Comparison of ENCODE assay signal across 8 mouse cellular contexts in the genomic region with DNA sequence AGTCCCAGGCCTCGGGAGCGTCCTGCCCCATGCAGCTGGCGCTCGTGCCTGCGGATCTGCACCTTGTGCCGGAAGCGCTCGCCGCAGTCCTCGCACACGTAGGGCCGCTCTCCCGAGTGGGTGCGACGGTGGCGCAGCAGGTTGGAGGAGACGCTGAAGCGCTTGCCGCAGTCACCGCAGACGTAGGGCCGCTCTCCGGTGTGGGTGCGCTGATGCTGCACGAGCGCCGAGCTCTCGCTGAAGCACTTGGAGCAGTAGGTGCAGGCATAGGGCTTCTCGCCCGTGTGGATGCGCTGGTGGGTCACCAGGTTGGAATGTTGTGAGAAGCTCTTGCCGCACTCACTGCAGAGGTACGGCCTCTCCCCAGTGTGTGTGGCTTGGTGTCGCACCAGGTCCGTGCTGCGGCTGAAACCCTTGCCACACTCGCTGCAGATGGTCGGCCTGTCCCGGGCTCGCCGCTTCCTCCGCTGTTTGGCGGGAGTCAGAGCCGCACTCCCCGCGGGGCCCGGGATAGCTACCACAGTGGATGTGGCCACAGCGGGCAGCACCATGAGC. TPM values are rescaled to one million over a fixed set of nuclear protein-coding genes. Genes with fewer than 3 reads are reported as not detected.
DNase-seq lines count a peak whose midpoint lies in the region; ATAC-seq lines count a peak whose summit lies in the region.

No protein-coding gene starts in this region.

- H3K4me2 ChIP-seq in heart, embryonic 11.5 days: peak overlapping the region; percentile 71
- H3K4me2 ChIP-seq in forebrain, embryonic 12.5 days: peak overlapping the region; percentile 51
- H3K4me2 ChIP-seq in liver, embryonic 11.5 days: peak overlapping the region; percentile 53
- peak overlapping the region; percentile 44 for H3K4me2 ChIP-seq in stomach, embryonic 14.5 days (replicated peaks; ENCODE audit: low read depth, low read length)

- H3K9me3 ChIP-seq in heart, embryonic 11.5 days (replicated peaks; ENCODE audit: control insufficient read depth, low read length): no peaks in the 10 kb centered on the region
- no peaks in the 10 kb centered on the region for H3K9me3 ChIP-seq in forebrain, embryonic 12.5 days
- no peaks in the 10 kb centered on the region for H3K9me3 ChIP-seq in liver, embryonic 11.5 days (ENCODE audit: control insufficient read depth, low read length)
- no peaks in the 10 kb centered on the region for H3K9me3 ChIP-seq in stomach, embryonic 14.5 days (ENCODE audit: control insufficient read depth, low read depth, low read length)

- no peak for ATAC-seq in heart, embryonic 11.5 days (replicated peaks; ENCODE audit: insufficient number of reproducible peaks, low FRiP score, low TSS enrichment)
- no peak for ATAC-seq in forebrain, embryonic 12.5 days (ENCODE audit: low FRiP score)
- no peak for ATAC-seq in liver, embryonic 11.5 days (replicated peaks; ENCODE audit: low FRiP score)
- ATAC-seq in stomach, embryonic 14.5 days (ENCODE audit: insufficient number of reproducible peaks, insufficient read depth, low FRiP score, low read depth): no peak
- ATAC-seq in erythroid progenitor cell, adult 5-6 weeks (replicated peaks; ENCODE audit: low FRiP score, poor library complexity, severe bottlenecking): no peak

- H3K27ac ChIP-seq in heart, embryonic 11.5 days (ENCODE audit: low read depth, low read length): no peak overlapping the region
- no peak overlapping the region for H3K27ac ChIP-seq in forebrain, embryonic 12.5 days
- H3K27ac ChIP-seq in liver, embryonic 11.5 days (ENCODE audit: low read depth, low read length): no peak overlapping the region
- no peak overlapping the region for H3K27ac ChIP-seq in stomach, embryonic 14.5 days (ENCODE audit: low read length)

- 2% methylated on average over 48 of the region's 48 CpGs for WGBS in heart, embryonic 11.5 days (ENCODE audit: insufficient replicate concordance)
- 1% methylated on average over 48 of the region's 48 CpGs for WGBS in forebrain, embryonic 12.5 days
- WGBS in liver, embryonic 11.5 days: 5% methylated on average over 48 of the region's 48 CpGs
- 2% methylated on average over 48 of the region's 48 CpGs for WGBS in stomach, embryonic 14.5 days

- H3K4me3 ChIP-seq in heart, embryonic 11.5 days (ENCODE audit: low read depth, low read length): peak overlapping the region; percentile 40
- H3K4me3 ChIP-seq in forebrain, embryonic 12.5 days (replicated peaks): peak overlapping the region; percentile 30
- peak overlapping the region; percentile 28 for H3K4me3 ChIP-seq in liver, embryonic 11.5 days (ENCODE audit: low read depth, low read length)
- H3K4me3 ChIP-seq in stomach, embryonic 14.5 days (ENCODE audit: low read depth, low read length): peak overlapping the region; percentile 26

- peak overlapping the region; percentile 17; the same call in 1 of the 2 replicates for H3K9ac ChIP-seq in heart, embryonic 11.5 days (ENCODE audit: low read depth, low read length)
- peak overlapping the region; percentile 38; the same call in 1 of the 2 replicates for H3K9ac ChIP-seq in forebrain, embryonic 12.5 days
- no peak overlapping the region for H3K9ac ChIP-seq in liver, embryonic 11.5 days (ENCODE audit: low read depth, low read length)
- 0 out of 2 replicates have a peak overlapping the region, but pooled peaks have one; percentile 3 for H3K9ac ChIP-seq in stomach, embryonic 14.5 days (replicated peaks; ENCODE audit: low read depth, low read length)

- no peaks in the 10 kb centered on the region for H3K36me3 ChIP-seq in heart, embryonic 11.5 days (ENCODE audit: control insufficient read depth, insufficient read depth, low read length)
- peaks cover 8% of the 10 kb centered on the region; the same call in 1 of the 2 replicates for H3K36me3 ChIP-seq in forebrain, embryonic 12.5 days (replicated peaks)
- H3K36me3 ChIP-seq in liver, embryonic 11.5 days (ENCODE audit: control insufficient read depth, insufficient read depth, low read length): no peaks in the 10 kb centered on the region
- no peaks in the 10 kb centered on the region for H3K36me3 ChIP-seq in stomach, embryonic 14.5 days (ENCODE audit: control insufficient read depth, insufficient read depth, low read length)

- DNase-seq in heart, adult 11 months: no peak
- peak; percentile 51 for DNase-seq in R1 (ENCODE audit: low read depth, low spot score)
- DNase-seq in liver, embryonic 11.5 days (ENCODE audit: low spot score): no peak
- DNase-seq in layer of hippocampus, postnatal 10 days (ENCODE audit: low spot score in 2 of 2): no peak

- H3K27me3 ChIP-seq in heart, embryonic 11.5 days (ENCODE audit: control insufficient read depth, insufficient read depth, low read length): peaks cover 85% of the 10 kb centered on the region
- peaks cover 79% of the 10 kb centered on the region for H3K27me3 ChIP-seq in forebrain, embryonic 12.5 days
- H3K27me3 ChIP-seq in liver, embryonic 11.5 days (replicated peaks; ENCODE audit: control insufficient read depth, insufficient read depth, low read length): peaks cover 77% of the 10 kb centered on the region
- H3K27me3 ChIP-seq in stomach, embryonic 14.5 days (ENCODE audit: control insufficient read depth, insufficient read depth, low read length): peaks cover 26% of the 10 kb centered on the region

- H3K4me1 ChIP-seq in heart, embryonic 11.5 days (ENCODE audit: control insufficient read depth, insufficient read depth, low read length): peaks cover 13% of the 10 kb centered on the region
- H3K4me1 ChIP-seq in forebrain, embryonic 12.5 days: peaks cover 14% of the 10 kb centered on the region
- H3K4me1 ChIP-seq in liver, embryonic 11.5 days (replicated peaks; ENCODE audit: control insufficient read depth, insufficient read depth, low read length): 0 out of 2 replicates have a peak, but pooled peaks cover 2% of the 10 kb centered on the region
- 0 out of 2 replicates have a peak, but pooled peaks cover 6% of the 10 kb centered on the region for H3K4me1 ChIP-seq in stomach, embryonic 14.5 days (ENCODE audit: control insufficient read depth, insufficient read depth, low read length)

RNA-seq across cellular contexts. Expression of a gene that starts 5.6 kb away (rescaled TPM):
- not detected in 2 replicates for polyA plus RNA-seq in heart, embryonic 11.5 days (2014; fragmentation: Nextera tagmentation; extraction: Ambion mirVana)
- 0.09 TPM in 1 of 2 replicates, not detected in the other for polyA plus RNA-seq in forebrain, embryonic 12.5 days (2016; fragmentation: Nextera tagmentation; extraction: Ambion mirVana)
- polyA plus RNA-seq in liver, embryonic 11.5 days (2014; fragmentation: Nextera tagmentation; extraction: Ambion mirVana): not detected in 2 replicates
- 0.12 and 0.24 TPM in 2 replicates for polyA plus RNA-seq in stomach, embryonic 14.5 days (2014; fragmentation: Nextera tagmentation; extraction: Ambion mirVana)
- 1 to 10 TPM; 9.4 to 9.9 TPM for total RNA-seq in layer of hippocampus, postnatal 10 days (2021)
- total RNA-seq in erythroid progenitor cell, adult 5-6 weeks (2015; ENCODE audit: low replicate concordance): not detected in 2 replicates
- not detected in 2 replicates for total RNA-seq in erythroid progenitor cell, adult 5-6 weeks (2017; ENCODE audit: low replicate concordance)

RNA-seq across cellular contexts. Expression of a gene that starts 18.0 kb away (rescaled TPM):
- polyA plus RNA-seq in heart, embryonic 11.5 days (2014; fragmentation: Nextera tagmentation; extraction: Ambion mirVana): 0.89 and 1.2 TPM in 2 replicates
- polyA plus RNA-seq in forebrain, embryonic 12.5 days (2016; fragmentation: Nextera tagmentation; extraction: Ambion mirVana): 13.2 and 13.9 TPM in 2 replicates
- 0.75 TPM in 2 replicates for polyA plus RNA-seq in liver, embryonic 11.5 days (2014; fragmentation: Nextera tagmentation; extraction: Ambion mirVana)
- 1.5 and 1.7 TPM in 2 replicates for polyA plus RNA-seq in stomach, embryonic 14.5 days (2014; fragmentation: Nextera tagmentation; extraction: Ambion mirVana)
- total RNA-seq in layer of hippocampus, postnatal 10 days (2021): 10 to 100 TPM; 21.8 to 24.4 TPM
- 0.36 TPM in 1 of 2 replicates, not detected in the other for total RNA-seq in erythroid progenitor cell, adult 5-6 weeks (2015; ENCODE audit: low replicate concordance)
- 0.64 and 0.76 TPM in 2 replicates for total RNA-seq in erythroid progenitor cell, adult 5-6 weeks (2017; ENCODE audit: low replicate concordance)

RNA-seq across cellular contexts. Expression of a gene that starts 27.3 kb away (rescaled TPM):
- 19.9 and 25.4 TPM in 2 replicates for polyA plus RNA-seq in heart, embryonic 11.5 days (2014; fragmentation: Nextera tagmentation; extraction: Ambion mirVana)
- polyA plus RNA-seq in forebrain, embryonic 12.5 days (2016; fragmentation: Nextera tagmentation; extraction: Ambion mirVana): 60.4 and 61.5 TPM in 2 replicates
- 57.2 and 57.5 TPM in 2 replicates for polyA plus RNA-seq in liver, embryonic 11.5 days (2014; fragmentation: Nextera tagmentation; extraction: Ambion mirVana)
- 26.0 and 28.8 TPM in 2 replicates for polyA plus RNA-seq in stomach, embryonic 14.5 days (2014; fragmentation: Nextera tagmentation; extraction: Ambion mirVana)
- 10 to 100 TPM; 22.5 to 22.8 TPM for total RNA-seq in layer of hippocampus, postnatal 10 days (2021)
- 14.7 and 20.9 TPM in 2 replicates for total RNA-seq in erythroid progenitor cell, adult 5-6 weeks (2015; ENCODE audit: low replicate concordance)
- total RNA-seq in erythroid progenitor cell, adult 5-6 weeks (2017; ENCODE audit: low replicate concordance): 7.8 and 8.2 TPM in 2 replicates

RNA-seq across cellular contexts. Expression of a gene that starts 41.2 kb away (rescaled TPM):
- polyA plus RNA-seq in heart, embryonic 11.5 days (2014; fragmentation: Nextera tagmentation; extraction: Ambion mirVana): 56.6 and 56.9 TPM in 2 replicates
- 73.8 and 78.2 TPM in 2 replicates for polyA plus RNA-seq in forebrain, embryonic 12.5 days (2016; fragmentation: Nextera tagmentation; extraction: Ambion mirVana)
- polyA plus RNA-seq in liver, embryonic 11.5 days (2014; fragmentation: Nextera tagmentation; extraction: Ambion mirVana): 58.8 and 63.3 TPM in 2 replicates
- 76.2 and 83.4 TPM in 2 replicates for polyA plus RNA-seq in stomach, embryonic 14.5 days (2014; fragmentation: Nextera tagmentation; extraction: Ambion mirVana)
- total RNA-seq in layer of hippocampus, postnatal 10 days (2021): 10 to 100 TPM; 48.0 to 51.5 TPM
- 16.6 and 43.6 TPM in 2 replicates for total RNA-seq in erythroid progenitor cell, adult 5-6 weeks (2015; ENCODE audit: low replicate concordance)
- total RNA-seq in erythroid progenitor cell, adult 5-6 weeks (2017; ENCODE audit: low replicate concordance): 11.6 and 29.8 TPM in 2 replicates

RNA-seq across cellular contexts. Expression of a gene that starts 52.9 kb away (rescaled TPM):
- polyA plus RNA-seq in heart, embryonic 11.5 days (2014; fragmentation: Nextera tagmentation; extraction: Ambion mirVana): 8.4 and 9.2 TPM in 2 replicates
- polyA plus RNA-seq in forebrain, embryonic 12.5 days (2016; fragmentation: Nextera tagmentation; extraction: Ambion mirVana): 28.5 and 29.1 TPM in 2 replicates
- polyA plus RNA-seq in liver, embryonic 11.5 days (2014; fragmentation: Nextera tagmentation; extraction: Ambion mirVana): 10.7 and 11.2 TPM in 2 replicates
- 15.9 and 19.3 TPM in 2 replicates for polyA plus RNA-seq in stomach, embryonic 14.5 days (2014; fragmentation: Nextera tagmentation; extraction: Ambion mirVana)
- total RNA-seq in layer of hippocampus, postnatal 10 days (2021): 10 to 100 TPM; 22.8 to 25.1 TPM
- 0.36 TPM in 1 of 2 replicates, not detected in the other for total RNA-seq in erythroid progenitor cell, adult 5-6 weeks (2015; ENCODE audit: low replicate concordance)
- total RNA-seq in erythroid progenitor cell, adult 5-6 weeks (2017; ENCODE audit: low replicate concordance): 0.68 and 1.7 TPM in 2 replicates
